Mouse (Mus musculus): Measurements from ENCODE around the gene Cyp8b1. TPM values are rescaled to one million over a fixed set of nuclear protein-coding genes. Genes with fewer than 3 reads are reported as not detected.

Cyp8b1 gene
- polyA plus RNA-seq, 1 experiment = not detected

DNA sequence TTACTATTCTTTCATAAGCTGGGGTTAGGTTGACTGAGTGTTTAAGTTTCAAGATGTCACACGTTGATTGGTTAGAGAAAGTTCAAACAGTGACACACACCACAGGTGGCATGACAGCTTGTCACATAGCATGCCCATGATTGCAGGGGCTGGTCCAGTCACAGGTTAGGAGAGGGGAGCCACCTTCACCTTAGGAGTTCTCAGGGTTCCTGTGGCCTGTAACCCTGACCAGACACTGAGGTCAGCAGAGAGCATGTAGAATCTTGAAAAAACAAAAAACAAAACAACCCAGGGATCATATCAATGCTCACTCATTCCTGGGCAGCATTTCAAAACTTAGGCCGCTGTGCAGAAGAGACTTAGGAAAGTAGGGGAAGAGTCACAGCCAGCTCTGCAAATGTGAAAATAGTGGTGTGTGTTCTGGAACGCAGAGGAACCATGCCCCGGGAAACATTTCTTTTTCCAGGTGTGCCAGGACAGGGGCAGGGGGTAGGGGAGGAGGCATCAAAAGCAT lies 26.1 kb downstream of the Cyp8b1 start:
- peaks cover 2% of the 10 kb centered on the region; the same call in 1 of the 2 replicates for H3K4me1 ChIP-seq (ENCODE audit: control insufficient read depth)
- no peak overlapping the region for H3K4me3 ChIP-seq (replicated peaks)
- H3K27me3 ChIP-seq (ENCODE audit: control insufficient read depth) = no peaks in the 10 kb centered on the region
- no peak for TF ChIP-seq GATA1 (IDR thresholded peaks at IDR 0.05; ENCODE audit: low read length)
- TF ChIP-seq TAL1 (IDR thresholded peaks at IDR 0.05; ENCODE audit: low read length) = no peak
- H3K36me3 ChIP-seq (ENCODE audit: control insufficient read depth) = no peaks in the 10 kb centered on the region
- H3K9me3 ChIP-seq (ENCODE audit: control insufficient read depth, low read length) = no peaks in the 10 kb centered on the region

DNA sequence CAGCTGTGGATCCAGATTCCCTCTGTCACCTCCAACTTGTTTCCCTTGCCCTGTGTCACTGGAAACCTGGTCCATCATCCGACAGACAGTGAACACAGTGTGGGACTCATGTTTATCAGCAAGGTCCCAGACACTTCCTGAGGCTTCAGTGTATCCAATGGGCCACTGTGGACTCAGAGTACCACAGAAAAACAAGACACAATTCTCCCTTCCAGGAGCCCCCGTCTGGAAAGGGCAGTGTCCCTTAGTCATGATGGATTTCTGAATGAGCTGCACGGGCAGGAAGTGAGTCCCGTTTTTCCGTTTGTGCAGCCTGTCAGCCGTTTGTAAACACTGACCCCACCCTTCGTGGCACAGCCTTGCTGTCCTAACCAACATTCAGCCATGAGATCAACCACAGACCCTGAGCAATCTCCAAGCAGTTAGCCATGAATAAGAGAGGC lies 34.1 kb downstream of the Cyp8b1 start:
- Histone ChIP-seq H3K36me3 (ENCODE audit: control insufficient read depth) (no peaks in the 10 kb centered on the region), H3K9me3 (ENCODE audit: control insufficient read depth, low read length) (no peaks in the 10 kb centered on the region), H3K27me3 (ENCODE audit: control insufficient read depth) (no peaks in the 10 kb centered on the region), H3K4me1 (ENCODE audit: control insufficient read depth) (no peaks in the 10 kb centered on the region; the same call in 1 of the 2 replicates), H3K4me3 (replicated peaks) (no peak overlapping the region)
- TF ChIP-seq TAL1 (IDR thresholded peaks at IDR 0.05; ENCODE audit: low read length) (no peak), GATA1 (IDR thresholded peaks at IDR 0.05; ENCODE audit: low read length) (no peak)

DNA sequence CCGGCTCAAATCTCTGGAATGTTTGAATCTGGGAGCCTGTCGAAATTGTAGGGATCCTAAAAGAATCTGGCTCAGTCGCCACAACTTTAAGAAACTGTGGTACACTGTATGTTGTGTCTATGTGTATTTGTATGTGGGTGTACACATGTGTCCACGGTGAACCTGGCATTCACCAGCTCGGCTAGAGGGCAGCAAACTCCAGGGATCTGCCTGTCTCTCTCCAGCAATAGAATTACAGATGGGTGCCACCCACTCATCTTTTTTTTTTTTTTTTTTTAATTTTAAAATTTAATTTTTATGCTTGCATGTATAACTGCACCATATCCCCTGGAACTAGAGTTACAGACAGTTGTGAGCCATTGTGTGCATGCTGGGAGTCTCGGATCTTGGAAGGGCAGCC lies 34.8 kb downstream of the Cyp8b1 start:
- no peaks in the 10 kb centered on the region for H3K36me3 ChIP-seq (ENCODE audit: control insufficient read depth)
- no peaks in the 10 kb centered on the region for H3K9me3 ChIP-seq (ENCODE audit: control insufficient read depth, low read length)
- no peaks in the 10 kb centered on the region; the same call in 1 of the 2 replicates for H3K4me1 ChIP-seq (ENCODE audit: control insufficient read depth)
- no peaks in the 10 kb centered on the region for H3K27me3 ChIP-seq (ENCODE audit: control insufficient read depth)
- no peak overlapping the region for H3K4me3 ChIP-seq (replicated peaks)
- no peak for TF ChIP-seq TAL1 (IDR thresholded peaks at IDR 0.05; ENCODE audit: low read length)
- no peak for TF ChIP-seq GATA1 (IDR thresholded peaks at IDR 0.05; ENCODE audit: low read length)

- Histone ChIP-seq H3K27me3 (ENCODE audit: control insufficient read depth) (no peaks in the 10 kb centered on the region), H3K4me1 (ENCODE audit: control insufficient read depth) (no peaks in the 10 kb centered on the region; the same call in 1 of the 2 replicates), H3K4me3 (replicated peaks) (no peak overlapping the region), H3K36me3 (ENCODE audit: control insufficient read depth) (no peaks in the 10 kb centered on the region), H3K9me3 (ENCODE audit: control insufficient read depth, low read length) (no peaks in the 10 kb centered on the region)
- TF ChIP-seq GATA1 (IDR thresholded peaks at IDR 0.05; ENCODE audit: low read length) = no peak
- TF ChIP-seq TAL1 (IDR thresholded peaks at IDR 0.05; ENCODE audit: low read length) = no peak
Measured at GRCm38 (mm10) chr9:121880840-121881239, 35.3 kb downstream of the Cyp8b1 start.

DNA sequence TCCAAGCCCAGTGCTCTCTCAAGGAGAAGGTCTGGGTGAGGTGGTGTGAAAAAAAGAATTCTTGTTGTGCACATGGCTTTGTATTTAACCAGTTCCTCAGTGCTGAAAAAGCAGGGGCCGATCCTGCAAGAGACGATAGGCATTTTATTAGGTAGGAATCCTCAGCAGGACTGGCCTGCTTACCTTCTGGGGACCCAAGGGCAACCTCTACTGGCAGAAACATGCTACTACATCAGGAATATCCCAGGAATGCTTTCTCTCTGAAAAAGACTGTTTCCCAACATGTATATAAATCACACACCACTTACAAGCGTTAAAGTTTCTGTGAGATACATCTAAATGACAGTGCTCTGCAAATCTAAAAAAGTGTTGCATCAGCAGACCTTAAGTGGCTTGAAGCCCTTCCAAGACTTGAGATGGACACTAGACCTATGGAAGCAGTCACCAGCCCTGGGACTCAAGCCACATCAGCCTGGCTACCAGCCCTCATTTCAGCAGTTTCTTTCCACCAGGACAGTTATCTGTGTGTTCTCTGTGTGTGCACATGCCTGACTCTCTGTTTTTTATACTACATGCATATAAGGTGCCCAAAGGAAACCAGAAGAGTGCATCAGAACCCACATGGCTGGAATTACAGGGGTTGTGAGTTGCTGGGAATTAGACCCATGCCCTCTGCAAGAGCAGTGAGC lies 38.9 kb downstream of the Cyp8b1 start:
- H3K9me3 ChIP-seq (ENCODE audit: control insufficient read depth, low read length) = no peaks in the 10 kb centered on the region
- H3K4me3 ChIP-seq (replicated peaks) = no peak overlapping the region
- TF ChIP-seq GATA1 (IDR thresholded peaks at IDR 0.05; ENCODE audit: low read length) (no peak), TAL1 (IDR thresholded peaks at IDR 0.05; ENCODE audit: low read length) (no peak)
- H3K4me1 ChIP-seq (ENCODE audit: control insufficient read depth) = no peaks in the 10 kb centered on the region; the same call in 1 of the 2 replicates
- H3K27me3 ChIP-seq (ENCODE audit: control insufficient read depth) = no peaks in the 10 kb centered on the region
- H3K36me3 ChIP-seq (ENCODE audit: control insufficient read depth) = no peaks in the 10 kb centered on the region

DNA sequence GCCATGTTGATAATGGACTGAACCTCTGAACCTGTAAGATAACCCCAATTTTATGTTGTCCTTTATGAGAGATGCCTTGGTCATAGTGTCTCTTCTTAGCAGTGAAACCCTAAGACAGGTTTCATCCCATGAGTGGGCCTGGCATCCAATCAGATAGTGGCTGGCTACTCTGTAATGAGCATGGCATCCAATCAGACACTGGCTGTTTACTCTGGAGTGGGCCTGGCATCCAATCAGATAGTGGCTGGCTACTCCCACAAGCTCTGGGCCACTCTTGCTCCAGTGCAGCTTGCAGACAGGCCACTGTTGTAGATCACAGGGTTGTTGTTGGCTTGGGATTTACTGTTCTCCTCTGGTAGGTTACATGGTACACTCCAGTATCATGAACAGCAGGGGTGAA lies 42.5 kb downstream of the Cyp8b1 start:
- Histone ChIP-seq H3K9me3 (ENCODE audit: control insufficient read depth, low read length) (no peaks in the 10 kb centered on the region), H3K27me3 (ENCODE audit: control insufficient read depth) (no peaks in the 10 kb centered on the region), H3K36me3 (ENCODE audit: control insufficient read depth) (no peaks in the 10 kb centered on the region), H3K4me1 (ENCODE audit: control insufficient read depth) (no peaks in the 10 kb centered on the region), H3K4me3 (replicated peaks) (no peak overlapping the region)
- no peak for TF ChIP-seq TAL1 (IDR thresholded peaks at IDR 0.05; ENCODE audit: low read length)
- no peak for TF ChIP-seq GATA1 (IDR thresholded peaks at IDR 0.05; ENCODE audit: low read length)

DNA sequence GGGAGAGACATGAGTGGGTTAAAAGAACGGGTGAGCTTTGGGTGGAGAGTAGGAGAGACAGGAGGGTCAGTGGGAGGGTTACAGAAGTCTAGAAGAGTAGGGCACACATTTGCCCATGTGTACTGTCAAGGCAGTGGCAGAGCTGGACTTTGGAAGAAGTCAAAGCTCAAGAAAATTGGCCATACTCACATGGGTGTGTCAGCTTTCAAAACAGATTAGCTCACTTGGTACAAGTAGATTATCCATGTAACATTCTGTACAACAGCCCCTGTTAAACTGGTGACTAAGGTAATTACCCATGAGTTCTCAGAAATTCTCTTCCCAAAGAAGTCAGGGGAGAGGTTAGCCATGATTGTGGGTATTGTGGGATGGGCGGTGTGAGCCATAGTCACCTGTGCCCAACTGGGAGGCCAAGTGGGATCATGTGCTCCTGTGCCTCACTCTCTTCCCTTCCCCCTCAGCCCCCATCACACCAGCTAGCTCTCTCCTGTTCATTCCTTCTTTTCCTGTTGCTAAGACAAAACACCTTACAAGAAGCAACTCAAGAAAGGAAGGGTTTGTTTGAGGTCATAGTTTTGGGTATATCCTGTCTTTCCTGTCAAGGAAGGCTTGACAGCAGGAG lies 43.9 kb downstream of the Cyp8b1 start:
- no peaks in the 10 kb centered on the region for H3K4me1 ChIP-seq (ENCODE audit: control insufficient read depth)
- no peaks in the 10 kb centered on the region for H3K36me3 ChIP-seq (ENCODE audit: control insufficient read depth)
- H3K27me3 ChIP-seq (ENCODE audit: control insufficient read depth) = no peaks in the 10 kb centered on the region
- no peak for TF ChIP-seq GATA1 (IDR thresholded peaks at IDR 0.05; ENCODE audit: low read length)
- no peak for TF ChIP-seq TAL1 (IDR thresholded peaks at IDR 0.05; ENCODE audit: low read length)
- no peak overlapping the region for H3K4me3 ChIP-seq (replicated peaks)
- no peaks in the 10 kb centered on the region for H3K9me3 ChIP-seq (ENCODE audit: control insufficient read depth, low read length)

GRCm38 (mm10) chr9:121869973-121870515 lies 46.1 kb downstream of the Cyp8b1 start:
- Histone ChIP-seq H3K27me3 (ENCODE audit: control insufficient read depth) (no peaks in the 10 kb centered on the region; the same call in 1 of the 2 replicates), H3K9me3 (ENCODE audit: control insufficient read depth, low read length) (no peaks in the 10 kb centered on the region)
- no peak for TF ChIP-seq TAL1 (IDR thresholded peaks at IDR 0.05; ENCODE audit: low read length)

DNA sequence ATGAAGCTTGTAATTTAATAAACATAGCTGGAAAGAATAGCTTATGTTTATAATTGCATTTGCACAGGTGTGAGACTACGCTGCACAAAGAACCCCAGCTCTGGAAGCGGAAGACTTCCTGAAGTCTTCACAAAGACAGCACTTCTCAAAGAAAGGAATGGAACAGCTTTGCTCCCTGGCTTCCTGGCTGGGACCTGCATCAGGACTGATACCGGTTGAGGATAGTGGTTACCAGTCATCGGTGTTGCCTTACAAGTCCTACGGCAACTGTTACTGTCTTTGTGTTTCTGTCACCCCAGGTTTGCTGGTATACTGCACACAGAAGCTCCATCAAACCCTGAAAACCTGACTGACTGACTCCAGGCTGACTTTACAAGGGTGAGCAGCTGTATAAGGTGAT lies 46.7 kb downstream of the Cyp8b1 start:
- Histone ChIP-seq H3K4me1 (ENCODE audit: control insufficient read depth) (no peaks in the 10 kb centered on the region), H3K27me3 (ENCODE audit: control insufficient read depth) (no peaks in the 10 kb centered on the region; the same call in 1 of the 2 replicates), H3K4me3 (replicated peaks) (no peak overlapping the region), H3K36me3 (ENCODE audit: control insufficient read depth) (no peaks in the 10 kb centered on the region), H3K9me3 (ENCODE audit: control insufficient read depth, low read length) (no peaks in the 10 kb centered on the region)
- TF ChIP-seq GATA1 (IDR thresholded peaks at IDR 0.05; ENCODE audit: low read length) = no peak
- TF ChIP-seq TAL1 (IDR thresholded peaks at IDR 0.05; ENCODE audit: low read length) = no peak

More at GRCm38 (mm10) chr9:121869973-121870515, 46.1 kb downstream of the Cyp8b1 start:
- Histone ChIP-seq H3K4me1 (ENCODE audit: control insufficient read depth) (no peaks in the 10 kb centered on the region), H3K4me3 (replicated peaks) (no peak overlapping the region), H3K36me3 (ENCODE audit: control insufficient read depth) (no peaks in the 10 kb centered on the region)
